Mouse (Mus musculus) embryonic facial prominence, embryonic 12.5 days (tissue): Measurements from ENCODE around the gene Ifi27. TPM values are rescaled to one million over a fixed set of nuclear protein-coding genes. Genes with fewer than 3 reads are reported as not detected.
"Not testable (repeated sequence)": the region's sequence is repeated elsewhere in the genome, so short reads cannot be mapped to it uniquely, and the experiment has no call there.

Experiments
- ATAC-seq: fragments of 200-750 bp; cut with Nextera tagmentation; 2 replicates; pipeline ENCODE4 v1.8.0; 2017; ENCODE audit not compliant: insufficient number of reproducible peaks, insufficient read depth, low FRiP score, low TSS enrichment
- H3K27ac ChIP-seq: fragments of 300-500 bp; sonication (generic); 2 replicates; pipeline ENCODE4 v1.5.1; 2016; ENCODE audit warnings: mild to moderate bottlenecking
- H3K27me3 ChIP-seq: fragments of 300-500 bp; sonication (generic); 2 replicates; pipeline ENCODE4 v1.6.1; 2016; ENCODE audit warnings: mild to moderate bottlenecking, moderate library complexity
- H3K36me3 ChIP-seq: fragments of 300-500 bp; sonication (generic); 2 replicates; pipeline ENCODE4 v1.6.1; 2016; ENCODE audit warnings: mild to moderate bottlenecking
- H3K4me1 ChIP-seq: fragments of 300-500 bp; sonication (generic); 2 replicates; pipeline ENCODE4 v1.6.1; 2016
- H3K4me2 ChIP-seq: fragments of 300-500 bp; sonication (generic); replicated peaks from 2 replicates; pipeline ENCODE4 v1.6.1; 2016; ENCODE audit warnings: mild to moderate bottlenecking, moderate library complexity
- H3K4me3 ChIP-seq: fragments of 300-500 bp; sonication (generic); 2 replicates; pipeline ENCODE4 v1.5.1; 2016; ENCODE audit warnings: mild to moderate bottlenecking
- H3K9ac ChIP-seq: fragments of 300-500 bp; sonication (generic); 2 replicates; pipeline ENCODE4 v1.6.1; 2016; ENCODE audit warnings: mild to moderate bottlenecking, moderate library complexity
- H3K9me3 ChIP-seq: fragments of 300-500 bp; sonication (generic); 2 replicates; pipeline ENCODE4 v1.6.1; 2016; ENCODE audit warnings: mild to moderate bottlenecking, moderate library complexity
- WGBS: fragments of 180-500 bp; shearing (Covaris S2); methylation state at CpG from one replicate; pipeline ENCODE4 v1.1.7; 2016; 5-methylcytosine and 5-hydroxymethylcytosine counted together
- polyA plus RNA-seq: library from polyadenylated mRNA; unstranded; fragments of >200 nt; fragmentation: Nextera tagmentation; extraction: Ambion mirVana; gene quantifications from 2 replicates; pipeline ENCODE4 v1.2.1, GENCODE M21; 2016

Ifi27 gene
- polyA plus RNA-seq, 1 experiment from 2014 or later: 9.9 TPM

DNA sequence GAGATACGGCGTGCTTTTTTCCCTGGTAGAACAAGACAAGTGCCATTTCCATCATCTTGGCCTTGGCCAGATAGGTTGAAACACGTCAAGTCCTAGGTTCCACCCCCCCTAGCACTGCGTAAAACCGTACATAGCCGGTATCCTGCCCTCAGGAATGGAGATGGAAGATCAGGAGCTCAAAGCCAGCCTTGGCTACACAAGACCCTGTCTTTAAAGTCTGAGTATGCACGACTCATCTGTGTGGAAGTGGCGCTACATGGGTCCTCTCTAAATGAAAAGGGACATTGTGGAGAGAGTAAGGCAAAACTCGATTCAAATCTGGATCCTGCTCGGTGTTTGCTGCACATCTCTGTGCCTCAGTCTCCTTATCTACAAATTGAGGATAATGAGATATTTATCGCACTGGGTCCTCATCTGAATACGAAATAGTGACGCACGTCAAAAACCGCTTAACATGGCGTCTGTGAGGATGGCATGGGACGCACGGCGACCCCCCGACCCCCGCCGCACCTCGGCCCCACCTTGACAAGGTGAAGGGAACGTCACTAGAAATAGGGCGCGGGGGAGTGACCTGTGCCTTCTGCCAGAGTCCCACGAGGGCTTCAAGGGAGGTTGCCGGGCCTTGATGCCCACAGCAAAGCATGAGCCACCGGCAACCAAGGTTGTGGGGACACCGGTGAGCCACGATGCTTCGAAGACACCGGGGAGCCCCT is 8.8 kb upstream of the Ifi27 start:
- Histone ChIP-seq H3K36me3 (peaks cover 10% of the 10 kb centered on the region), H3K9me3 (no peaks in the 10 kb centered on the region), H3K27me3 (no peaks in the 10 kb centered on the region), H3K9ac (peak overlapping the region; percentile 75), H3K4me1 (peaks cover 29% of the 10 kb centered on the region), H3K4me2 (peak overlapping the region; percentile 84), H3K27ac (no peak overlapping the region), H3K4me3 (peak overlapping the region; percentile 82)
- WGBS: 9% methylated on average over 33 of the region's 33 CpGs
- no peak for ATAC-seq

GRCm38 (mm10) chr12:103425729-103426470 is 8.1 kb upstream of the Ifi27 start, which contains the start of gene Ddx24:
TSS of gene Ddx24 (minus strand) at chr12:103425830.
- Histone ChIP-seq H3K27ac (no peak within 1 kb of the TSS), H3K9me3 (no peaks in the 10 kb centered on the region), H3K4me1 (peaks cover 29% of the 10 kb centered on the region), H3K4me2 (peak within 1 kb of the TSS; percentile 84), H3K4me3 (peak within 1 kb of the TSS; percentile 82), H3K9ac (peak within 1 kb of the TSS; percentile 75), H3K27me3 (no peaks in the 10 kb centered on the region), H3K36me3 (peaks cover 10% of the 10 kb centered on the region)
- WGBS: 1% methylated on average over 33 of the region's 33 CpGs
- ATAC-seq: peak; percentile 100

- Histone ChIP-seq H3K4me1 (peaks cover 27% of the 10 kb centered on the region), H3K4me3 (no peak overlapping the region), H3K36me3 (peaks cover 10% of the 10 kb centered on the region), H3K27me3 (no peaks in the 10 kb centered on the region), H3K9me3 (no peaks in the 10 kb centered on the region), H3K9ac (no peak overlapping the region), H3K27ac (no peak overlapping the region), H3K4me2 (no peak overlapping the region)
- ATAC-seq: no peak
- WGBS: 87% methylated on average over 7 of the region's 7 CpGs
These were observed 7.3 kb upstream of the Ifi27 start for GRCm38 (mm10) chr12:103426710-103427109.

DNA sequence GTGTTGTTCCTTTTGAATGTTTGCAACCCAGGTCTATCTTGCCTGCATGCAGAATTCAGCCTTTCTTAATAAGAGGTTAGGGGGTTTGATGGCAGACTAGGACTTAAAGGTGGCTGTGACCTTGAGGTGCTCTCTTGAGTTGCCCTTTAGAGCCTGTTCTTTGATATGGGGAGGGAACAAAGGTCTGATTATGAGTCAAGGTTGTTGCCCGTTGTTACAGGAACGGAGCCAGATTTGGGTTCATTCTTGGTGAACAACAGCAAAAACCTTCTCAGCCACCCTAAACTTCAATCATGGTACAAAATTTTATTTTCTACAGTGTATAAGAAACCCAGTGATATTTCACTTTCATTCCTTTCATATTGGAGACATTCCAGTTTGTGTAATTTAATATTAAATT is 581 bp upstream of the Ifi27 start:
- no peak overlapping the region for H3K4me3 ChIP-seq

DNA sequence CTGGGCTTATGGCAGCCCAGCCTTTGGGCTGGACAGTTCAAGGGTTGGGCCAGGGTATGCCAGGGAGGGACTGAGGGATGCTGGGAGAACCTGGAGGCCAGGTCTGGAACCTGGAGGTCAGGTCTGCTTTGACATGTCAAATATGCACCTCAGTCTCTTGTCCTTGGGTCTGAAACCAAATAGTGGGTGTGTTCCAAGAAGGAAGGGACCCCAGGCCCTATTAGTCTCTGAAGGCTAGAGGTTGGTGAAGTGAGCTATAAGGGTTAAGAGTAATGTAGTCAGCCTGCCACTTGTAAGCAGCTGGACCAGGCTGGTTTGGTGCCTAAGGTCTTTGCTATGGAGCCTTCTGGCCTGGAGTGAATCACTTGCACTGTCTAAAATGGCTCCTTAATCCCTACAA is 850 bp downstream of the Ifi27 start:
- no peak overlapping the region for H3K4me2 ChIP-seq
- no peaks in the 10 kb centered on the region for H3K36me3 ChIP-seq
- ATAC-seq: no peak
- H3K27me3 ChIP-seq: no peaks in the 10 kb centered on the region
- H3K9me3 ChIP-seq: no peaks in the 10 kb centered on the region
- H3K4me1 ChIP-seq: no peaks in the 10 kb centered on the region
- H3K27ac ChIP-seq: no peak overlapping the region
- H3K4me3 ChIP-seq: no peak overlapping the region
- H3K9ac ChIP-seq: no peak overlapping the region

More for the DNA sequence above, 581 bp upstream of the Ifi27 start:
- Histone ChIP-seq H3K36me3 (no peaks in the 10 kb centered on the region), H3K9me3 (no peaks in the 10 kb centered on the region), H3K9ac (no peak overlapping the region), H3K27ac (no peak overlapping the region), H3K4me1 (no peaks in the 10 kb centered on the region), H3K27me3 (no peaks in the 10 kb centered on the region), H3K4me2 (no peak overlapping the region)
- ATAC-seq: no peak
- WGBS: 91% methylated on average over 2 of the region's 2 CpGs

DNA sequence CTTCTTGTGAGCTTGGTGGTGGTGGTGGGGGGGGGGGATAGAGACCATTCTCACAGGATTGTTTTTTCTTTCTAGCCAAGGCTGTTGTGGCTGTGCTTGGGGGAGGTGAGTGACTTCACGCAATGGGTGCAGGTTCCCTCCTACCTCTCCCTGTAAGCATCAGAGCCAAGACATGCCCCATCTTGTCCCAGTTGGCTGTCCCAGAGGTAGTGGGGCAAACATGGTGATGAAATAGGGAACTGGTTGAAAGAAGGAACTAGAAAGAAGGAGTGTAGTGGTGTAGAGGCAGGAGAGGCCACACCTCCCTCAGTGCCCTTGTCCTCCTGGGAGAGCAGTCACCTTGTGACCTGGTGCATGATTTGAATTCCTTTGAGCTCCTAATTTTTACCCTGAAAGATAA is 3.6 kb downstream of the Ifi27 start:
- Histone ChIP-seq H3K9ac (no peak overlapping the region), H3K4me1 (no peaks in the 10 kb centered on the region), H3K9me3 (no peaks in the 10 kb centered on the region), H3K4me3 (no peak overlapping the region), H3K27ac (no peak overlapping the region), H3K27me3 (no peaks in the 10 kb centered on the region), H3K36me3 (no peaks in the 10 kb centered on the region), H3K4me2 (no peak overlapping the region)
- 75% methylated on average over 1 of the region's 1 CpGs for WGBS
- ATAC-seq: no peak

- H3K9me3 ChIP-seq: no peaks in the 10 kb centered on the region
- no peak within 1 kb of the TSS for H3K4me2 ChIP-seq
- 61% methylated on average over 3 of the region's 3 CpGs for WGBS
- H3K36me3 ChIP-seq: no peaks in the 10 kb centered on the region
- no peak for ATAC-seq
- H3K9ac ChIP-seq: no peak within 1 kb of the TSS
- H3K4me1 ChIP-seq: no peaks in the 10 kb centered on the region
- H3K27me3 ChIP-seq: no peaks in the 10 kb centered on the region
- H3K27ac ChIP-seq: no peak within 1 kb of the TSS
- H3K4me3 ChIP-seq: no peak within 1 kb of the TSS
These were observed 9.5 kb downstream of the Ifi27 start, which contains the start of gene Ifi27l2a for GRCm38 (mm10) chr12:103443524-103443923. TSS of gene Ifi27l2a (minus strand) at chr12:103443680.

DNA sequence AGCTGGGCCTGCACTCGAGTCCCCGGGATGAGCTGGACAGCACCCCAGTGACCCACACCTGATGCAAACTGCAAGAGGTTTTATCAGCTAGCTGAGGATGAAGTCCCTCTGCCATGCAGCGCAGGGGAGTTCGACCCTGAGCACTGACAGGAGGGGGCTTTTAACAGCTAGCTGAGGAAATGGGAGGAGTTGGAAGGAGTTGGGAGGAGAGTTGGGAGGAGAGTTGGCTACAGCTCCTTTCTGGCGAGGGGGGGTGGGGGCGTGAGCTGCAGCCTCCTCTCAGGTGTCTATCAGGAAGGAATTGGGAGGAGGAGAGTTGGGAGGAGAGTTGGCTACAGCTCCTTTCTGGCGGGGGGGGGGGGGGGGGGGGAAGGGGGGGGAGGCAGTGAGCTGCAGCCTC is 10.2 kb downstream of the Ifi27 start:
- H3K9me3 ChIP-seq, H3K4me2 ChIP-seq, H3K4me3 ChIP-seq, H3K27me3 ChIP-seq, H3K36me3 ChIP-seq, ATAC-seq, H3K4me1 ChIP-seq, H3K9ac ChIP-seq, H3K27ac ChIP-seq: not testable (repeated sequence)
- 51% methylated on average over 6 of the region's 7 CpGs for WGBS

- Histone ChIP-seq H3K36me3 (no peaks in the 10 kb centered on the region), H3K27me3 (no peaks in the 10 kb centered on the region), H3K9ac (no peak overlapping the region), H3K9me3 (no peaks in the 10 kb centered on the region), H3K4me2 (no peak overlapping the region), H3K27ac (no peak overlapping the region), H3K4me3 (no peak overlapping the region), H3K4me1 (no peaks in the 10 kb centered on the region)
- WGBS: 78% methylated on average over 3 of the region's 3 CpGs
- no peak for ATAC-seq
These were observed 11.0 kb downstream of the Ifi27 start for GRCm38 (mm10) chr12:103445060-103445459.

- H3K4me2 ChIP-seq: no peak overlapping the region
- H3K4me1 ChIP-seq: no peaks in the 10 kb centered on the region
- H3K27ac ChIP-seq: no peak overlapping the region
- no peak for ATAC-seq
- no peaks in the 10 kb centered on the region for H3K9me3 ChIP-seq
- no peaks in the 10 kb centered on the region for H3K27me3 ChIP-seq
- no peak overlapping the region for H3K9ac ChIP-seq
- H3K4me3 ChIP-seq: no peak overlapping the region
- no peaks in the 10 kb centered on the region for H3K36me3 ChIP-seq
These were observed 19.4 kb downstream of the Ifi27 start for GRCm38 (mm10) chr12:103453361-103453760.

- not testable (repeated sequence) for H3K4me1 ChIP-seq, ATAC-seq, H3K9me3 ChIP-seq, H3K27ac ChIP-seq, H3K4me3 ChIP-seq, H3K9ac ChIP-seq, H3K27me3 ChIP-seq, H3K36me3 ChIP-seq, H3K4me2 ChIP-seq
- no CpG with 5 or more reads among the region's 1 CpGs for WGBS
These were observed 22.7 kb downstream of the Ifi27 start for GRCm38 (mm10) chr12:103456727-103457126.

DNA sequence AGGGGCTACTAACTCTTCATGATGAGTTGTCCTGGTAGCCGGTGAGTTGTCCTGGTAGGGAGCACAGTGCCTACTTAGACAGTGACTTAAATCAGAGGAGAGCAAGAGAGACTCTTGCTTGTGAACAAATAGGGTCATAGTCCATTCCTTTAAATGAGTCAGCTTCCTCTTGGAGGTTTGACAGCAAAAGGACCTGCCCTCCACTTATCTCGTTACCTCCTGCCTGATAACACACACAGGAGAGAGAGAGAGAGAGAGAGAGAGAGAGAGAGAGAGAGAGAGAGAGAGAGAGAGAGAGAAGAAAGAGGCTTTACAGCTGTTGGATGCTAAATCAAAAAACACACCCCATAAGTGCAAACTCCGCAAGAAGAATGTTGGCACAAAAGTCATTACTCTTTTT is 23.1 kb downstream of the Ifi27 start, which contains the start of gene Ifi27l2b:
Ifi27l2b (minus strand) TSS at position 84 of the 400 bp plus-strand sequence.
- H3K4me2 ChIP-seq: no peak within 1 kb of the TSS
- H3K4me1 ChIP-seq: no peaks in the 10 kb centered on the region
- no peaks in the 10 kb centered on the region for H3K36me3 ChIP-seq
- H3K27me3 ChIP-seq: no peaks in the 10 kb centered on the region
- no peak within 1 kb of the TSS for H3K9ac ChIP-seq
- no peaks in the 10 kb centered on the region for H3K9me3 ChIP-seq
- WGBS: 74% methylated on average over 3 of the region's 3 CpGs
- no peak for ATAC-seq
- no peak within 1 kb of the TSS for H3K27ac ChIP-seq
- H3K4me3 ChIP-seq: no peak within 1 kb of the TSS
